Mouse (Mus musculus): ENCODE data around the gene Lgals3.
"Not testable (repeated sequence)": the region's sequence is repeated elsewhere in the genome, so short reads cannot be mapped to it uniquely, and the experiment has no call there.

Gene Lgals3

GRCm38 (mm10) chr14:47367461-47367860 lies at the start of gene Lgals3:
Gene Lgals3, plus strand, starts transcription at chr14:47367751.
- peak; percentile 21 for DNase-seq

GRCm38 (mm10) chr14:47319362-47319761 lies 48.2 kb upstream of the Lgals3 start:
- DNase-seq, result no peak

- DNase-seq, result not testable (repeated sequence)
Observed at GRCm38 (mm10) chr14:47321581-47321980, 46.0 kb upstream of the Lgals3 start.

GRCm38 (mm10) chr14:47325965-47326761 lies 41.4 kb upstream of the Lgals3 start:
- DNase-seq, result no peak

- no peak for DNase-seq
Observed at GRCm38 (mm10) chr14:47327347-47327746, 40.2 kb upstream of the Lgals3 start.

- no peak for DNase-seq
Observed at GRCm38 (mm10) chr14:47331920-47332319, 35.6 kb upstream of the Lgals3 start.

GRCm38 (mm10) chr14:47334819-47335218 lies 32.7 kb upstream of the Lgals3 start:
- peak; percentile 71 for DNase-seq

- DNase-seq, result no peak
Observed at GRCm38 (mm10) chr14:47335300-47335699, 32.3 kb upstream of the Lgals3 start.

- DNase-seq, result no peak
Observed at GRCm38 (mm10) chr14:47340231-47340925, 27.2 kb upstream of the Lgals3 start.

GRCm38 (mm10) chr14:47341811-47342291 lies 25.7 kb upstream of the Lgals3 start:
- no peak for DNase-seq

- DNase-seq, result no peak
Observed at GRCm38 (mm10) chr14:47346715-47347114, 20.8 kb upstream of the Lgals3 start.

GRCm38 (mm10) chr14:47350974-47351373 lies 16.6 kb upstream of the Lgals3 start:
- no peak for DNase-seq

GRCm38 (mm10) chr14:47352272-47352671 lies 15.3 kb upstream of the Lgals3 start:
- DNase-seq, result no peak

- no peak for DNase-seq
Observed at GRCm38 (mm10) chr14:47353240-47353639, 14.3 kb upstream of the Lgals3 start.

GRCm38 (mm10) chr14:47354111-47354577 lies 13.4 kb upstream of the Lgals3 start:
- DNase-seq, result no peak

- no peak for DNase-seq
Observed at GRCm38 (mm10) chr14:47354948-47355347, 12.6 kb upstream of the Lgals3 start.

- no peak for DNase-seq
Observed at GRCm38 (mm10) chr14:47356622-47357021, 10.9 kb upstream of the Lgals3 start.

- DNase-seq, result no peak
Observed at GRCm38 (mm10) chr14:47359610-47360009, 7.9 kb upstream of the Lgals3 start.

- no peak for DNase-seq
Observed at GRCm38 (mm10) chr14:47361418-47361817, 6.1 kb upstream of the Lgals3 start.

- no peak for DNase-seq
Observed at GRCm38 (mm10) chr14:47361899-47362298, 5.7 kb upstream of the Lgals3 start.

- DNase-seq, result peak; percentile 53
Observed at GRCm38 (mm10) chr14:47364742-47365449, 2.7 kb upstream of the Lgals3 start.

- DNase-seq, result peak; percentile 45
Observed at GRCm38 (mm10) chr14:47366881-47367321, 650 bp upstream of the Lgals3 start.

GRCm38 (mm10) chr14:47369741-47370140 lies 2.2 kb downstream of the Lgals3 start:
- peak; percentile 58 for DNase-seq

Measured in thymus, postnatal 14 days (tissue).